Mouse (Mus musculus): Measurements from ENCODE around the gene Tmem132b.

GRCm38 (mm10) chr5:125685681-125686331 lies 154.2 kb downstream of the Tmem132b start:
- TF ChIP-seq POLR2A (IDR thresholded peaks at IDR 0.05; ENCODE audit: borderline replicate concordance, low read depth, low read length) (no peak), CTCF (IDR thresholded peaks at IDR 0.05; ENCODE audit: low read depth, low read length) (no peak)

All from bone marrow macrophage, adult 2 months (primary cell).